Mouse (Mus musculus) heart, adult 2 months (tissue): ENCODE data around the gene Zdhhc9.

Experiments
- CTCF ChIP-seq: fragments of 200-600 bp; IDR thresholded peaks from 2 replicates; pipeline ENCODE4 v1.8.1; 2022; ENCODE audit warnings: antibody characterized with exemption, mild to moderate bottlenecking, moderate library complexity
- POLR2A ChIP-seq: fragments of 200-500 bp; IDR thresholded peaks from 2 replicates; pipeline ENCODE4 v1.6.1; 2011; ENCODE audit warnings: mild to moderate bottlenecking, low read depth, low read length, control low read depth; ENCODE audit not compliant: insufficient read depth

DNA sequence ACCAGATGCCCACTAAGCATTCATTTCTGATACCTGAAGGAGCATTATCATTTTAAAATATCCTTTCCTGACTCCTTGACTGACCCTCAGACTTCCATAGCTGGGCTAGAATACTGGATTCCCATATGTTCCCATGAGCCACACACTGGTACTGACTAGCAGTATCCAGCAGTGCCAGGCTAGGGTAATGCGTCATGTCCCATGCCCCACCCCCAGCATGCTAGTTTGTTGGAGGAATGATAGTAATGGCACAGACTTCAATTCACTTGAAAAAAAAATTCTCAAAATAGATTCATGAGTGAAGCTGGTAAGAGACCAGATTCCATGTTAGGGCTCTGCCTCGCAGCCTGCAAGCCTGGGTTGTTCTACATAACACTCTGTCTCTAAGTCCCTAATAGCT, 9.7 kb downstream of the Zdhhc9 start:
- TF ChIP-seq CTCF (no peak), POLR2A (no peak)
